Mouse (Mus musculus) cerebellum, postnatal 36 days (tissue): ENCODE measurements around the gene Tbc1d1.

Experiments
- DNase-seq, 2 experiments: peaks; one replicate each; pipeline ENCODE4 v3.0.0; 2021 to 2022; ENCODE audit warnings: mixed read lengths in 2 of 2

Tbc1d1 gene

GRCm38 (mm10) chr5:64207800-64208199 lies 51.7 kb downstream of the Tbc1d1 start:
- no peak for DNase-seq

GRCm38 (mm10) chr5:64210817-64211216 lies 54.7 kb downstream of the Tbc1d1 start:
- no peak for DNase-seq

DNA sequence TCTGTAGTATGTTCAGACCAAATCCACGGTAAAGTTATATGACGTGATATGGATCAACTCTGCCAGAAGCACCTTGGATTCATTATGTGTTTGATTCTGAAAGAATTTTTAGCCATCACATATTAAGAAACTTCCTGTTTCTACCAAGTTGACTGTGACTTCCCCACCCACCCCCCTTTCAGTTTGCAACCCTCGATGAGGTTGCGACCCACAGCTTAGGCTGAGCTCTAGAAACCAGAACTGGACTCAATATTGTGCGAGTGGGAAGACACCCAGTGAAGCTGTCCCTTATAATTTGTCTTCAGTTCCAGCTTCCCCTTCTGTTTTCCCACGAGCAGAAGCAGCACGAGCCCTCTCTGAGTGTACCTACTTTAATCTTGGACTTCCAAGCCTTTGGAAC lies 55.2 kb downstream of the Tbc1d1 start:
- no peak for DNase-seq

GRCm38 (mm10) chr5:64212206-64212605 lies 56.1 kb downstream of the Tbc1d1 start:
- no peak for DNase-seq

DNA sequence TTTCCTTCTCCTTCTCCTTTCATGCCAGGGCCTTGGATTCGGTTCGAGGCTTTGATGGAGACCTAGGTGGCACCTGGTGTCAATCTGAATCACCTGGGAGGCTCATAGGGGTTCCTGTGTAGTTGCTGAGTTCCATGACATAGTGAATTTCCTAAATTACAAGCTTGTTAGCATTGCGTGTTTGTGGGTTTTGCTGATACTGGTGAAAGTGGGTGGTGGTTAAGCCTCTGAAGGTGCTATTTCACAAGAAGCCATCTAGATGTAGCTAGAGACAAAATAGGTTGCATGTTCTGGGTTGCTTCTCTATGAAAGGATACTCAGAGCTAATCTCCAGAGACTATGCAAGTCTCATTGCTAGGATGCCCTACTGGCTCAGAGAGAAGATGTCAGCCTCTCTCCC lies 56.5 kb downstream of the Tbc1d1 start:
- no peak for DNase-seq

GRCm38 (mm10) chr5:64215806-64216205 lies 59.7 kb downstream of the Tbc1d1 start:
- DNase-seq = no peak

DNA sequence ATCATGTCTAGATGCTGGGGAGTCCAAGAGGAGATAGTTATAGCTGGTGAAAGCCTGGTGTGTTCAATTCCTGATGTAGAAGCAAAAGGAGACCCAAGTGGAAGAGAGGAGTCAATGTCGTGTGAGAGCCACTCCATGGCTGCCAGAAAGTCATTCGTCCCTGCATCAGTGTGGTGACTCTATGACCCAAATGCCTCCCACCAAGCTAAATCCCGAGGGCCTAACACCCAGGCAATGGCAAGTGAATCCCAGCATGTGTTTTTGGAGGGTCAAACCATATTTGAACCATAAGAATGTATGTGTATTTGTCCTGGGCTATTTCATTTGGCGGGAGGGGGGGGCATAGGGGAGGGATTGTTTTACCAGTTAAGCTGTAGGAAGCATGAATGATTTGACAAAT lies 60.2 kb downstream of the Tbc1d1 start:
- DNase-seq = no peak

DNA sequence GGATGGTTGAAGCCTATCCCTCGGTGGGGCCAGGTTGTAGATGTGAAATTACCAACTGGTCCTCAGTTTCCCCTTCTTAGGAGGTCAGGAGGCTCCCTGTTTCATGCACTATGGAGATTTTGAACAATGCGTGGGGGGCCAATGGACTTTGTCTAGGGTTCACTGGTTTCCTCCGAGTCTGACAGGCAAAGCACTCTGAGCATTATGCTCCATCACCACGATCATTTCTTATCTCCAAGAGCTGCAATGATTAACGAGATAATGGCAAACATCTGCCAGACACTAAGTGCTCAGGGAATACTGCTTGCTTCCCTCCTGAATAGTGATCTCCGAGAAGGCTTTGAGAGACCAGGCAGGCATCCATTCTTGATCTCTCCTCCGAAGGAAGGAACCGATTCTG lies 61.2 kb downstream of the Tbc1d1 start:
- DNase-seq = no peak

GRCm38 (mm10) chr5:64217816-64218602 lies 61.9 kb downstream of the Tbc1d1 start:
- DNase-seq = no peak

DNA sequence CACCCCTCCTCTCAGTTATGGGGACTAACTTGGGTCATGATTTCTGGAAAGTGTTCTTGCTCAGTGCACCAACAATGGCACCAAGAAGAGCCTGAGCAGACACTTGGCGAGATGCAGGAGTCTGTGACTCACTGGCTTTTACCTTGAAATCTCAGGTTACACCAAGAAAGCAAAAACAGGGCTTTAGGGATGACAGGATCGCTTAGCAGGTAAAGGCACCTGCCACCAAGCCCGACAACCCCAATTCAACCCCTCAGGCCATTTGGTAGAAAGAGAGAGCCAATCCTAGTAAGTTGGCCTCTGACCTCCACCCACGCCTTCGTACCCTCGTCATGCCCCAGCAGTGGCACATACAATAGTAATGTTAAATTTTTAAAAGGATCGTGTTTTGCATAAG lies 62.5 kb downstream of the Tbc1d1 start:
- no peak for DNase-seq

GRCm38 (mm10) chr5:64220776-64221175 lies 64.7 kb downstream of the Tbc1d1 start:
- no peak for DNase-seq

- no peak for DNase-seq
Observed at GRCm38 (mm10) chr5:64224735-64225425, 68.8 kb downstream of the Tbc1d1 start.

DNA sequence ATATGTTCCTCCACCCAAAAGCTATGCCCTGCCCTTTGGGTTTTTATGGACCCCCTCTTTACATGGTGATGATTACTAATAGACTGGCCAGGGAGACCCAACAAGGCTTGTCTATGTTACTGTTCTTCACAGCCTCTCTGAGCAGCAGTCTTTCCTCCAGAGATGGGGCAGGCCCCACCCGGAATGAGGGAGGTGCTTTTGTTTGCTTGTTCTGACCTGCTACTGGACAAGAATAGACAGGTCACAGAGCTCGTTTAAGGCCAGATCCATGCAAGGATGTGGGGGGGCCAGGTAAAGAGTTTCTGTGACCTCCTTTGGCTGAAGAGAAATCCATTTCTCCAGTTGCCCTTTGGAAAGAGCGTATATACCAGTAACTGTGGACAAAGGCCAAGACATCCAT lies 72.1 kb downstream of the Tbc1d1 start:
- no peak for DNase-seq

DNA sequence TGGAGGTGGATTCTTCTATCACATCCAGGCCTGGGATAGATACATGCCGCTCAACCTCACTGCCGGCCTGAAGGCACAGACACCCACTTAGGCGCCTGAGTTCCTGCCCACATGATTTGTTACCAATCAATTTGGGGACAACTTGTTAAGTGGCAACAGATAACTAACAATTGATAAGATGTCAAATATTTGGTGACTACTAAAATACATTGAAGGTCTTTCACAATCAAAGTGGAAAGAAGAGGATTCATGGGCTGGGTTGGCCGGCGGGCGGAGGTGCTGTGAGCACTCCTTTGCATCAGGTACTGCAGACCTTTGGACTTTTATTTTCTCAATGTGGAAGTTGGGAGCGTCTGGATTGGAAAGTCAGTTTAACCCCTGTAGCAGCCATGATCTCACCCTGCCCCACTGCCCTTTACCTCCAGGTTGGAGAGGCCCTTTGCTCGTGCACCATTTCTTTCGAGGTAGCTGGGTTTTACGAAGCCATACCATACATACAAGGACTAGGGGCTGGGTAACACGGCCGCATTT lies 73.3 kb downstream of the Tbc1d1 start:
- DNase-seq = no peak

- peak; percentile 42 to 59 for DNase-seq
Observed at GRCm38 (mm10) chr5:64230061-64230466, 74.0 kb downstream of the Tbc1d1 start.

DNA sequence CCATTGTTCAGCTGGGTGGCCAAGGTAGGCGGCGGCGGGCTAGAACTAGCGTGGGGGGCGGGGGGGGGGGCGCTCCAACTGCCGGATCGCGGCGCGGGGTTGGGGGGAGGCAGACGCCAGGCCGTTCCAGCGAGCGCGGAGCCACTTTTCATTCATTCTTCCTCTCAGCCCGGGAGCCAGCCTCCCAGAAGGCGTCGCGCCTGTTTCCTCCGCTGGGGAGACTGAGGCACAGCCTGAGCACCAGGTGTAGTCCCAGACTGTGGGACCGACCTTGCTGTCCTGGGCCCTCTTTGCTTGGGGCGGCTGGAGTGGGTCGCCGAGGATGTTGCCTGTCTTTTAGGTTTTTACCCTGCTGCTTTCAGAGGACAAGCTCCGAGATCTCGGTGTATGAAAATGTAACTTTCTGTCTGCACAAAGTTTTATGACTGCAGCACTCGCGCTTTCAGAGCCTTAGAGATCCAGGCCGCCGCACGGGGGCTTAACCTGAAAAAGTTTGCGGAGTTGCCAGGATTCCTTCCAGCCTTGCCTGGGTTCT lies 74.5 kb downstream of the Tbc1d1 start:
- DNase-seq = no peak

GRCm38 (mm10) chr5:64232872-64233271 lies 76.8 kb downstream of the Tbc1d1 start:
- DNase-seq = no peak

- DNase-seq = no peak
Observed at GRCm38 (mm10) chr5:64234269-64234985, 78.3 kb downstream of the Tbc1d1 start.

- no peak for DNase-seq
Observed at GRCm38 (mm10) chr5:64235250-64235649, 79.1 kb downstream of the Tbc1d1 start.

DNA sequence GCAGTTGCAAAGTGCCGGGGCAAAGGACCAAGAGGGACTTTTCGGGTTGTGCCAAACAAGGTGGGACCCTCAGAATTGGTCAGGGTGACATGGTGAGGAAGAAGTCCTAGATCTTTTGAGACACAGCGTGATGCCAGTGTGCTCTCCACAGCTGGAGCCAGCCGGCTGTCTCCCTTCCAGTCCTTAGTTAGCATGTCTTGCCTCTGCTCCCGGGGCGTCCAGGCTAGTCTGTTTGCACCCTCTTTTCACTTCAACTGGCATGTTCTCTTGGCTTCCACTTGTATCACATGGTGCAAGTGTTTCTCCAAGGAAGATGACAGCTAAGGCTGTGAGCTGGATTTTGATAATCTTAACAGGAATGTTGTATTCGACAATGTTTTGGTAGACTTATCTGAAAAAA lies 80.5 kb downstream of the Tbc1d1 start:
- no peak for DNase-seq

- no peak for DNase-seq
Observed at GRCm38 (mm10) chr5:64237263-64237662, 81.2 kb downstream of the Tbc1d1 start.

DNA sequence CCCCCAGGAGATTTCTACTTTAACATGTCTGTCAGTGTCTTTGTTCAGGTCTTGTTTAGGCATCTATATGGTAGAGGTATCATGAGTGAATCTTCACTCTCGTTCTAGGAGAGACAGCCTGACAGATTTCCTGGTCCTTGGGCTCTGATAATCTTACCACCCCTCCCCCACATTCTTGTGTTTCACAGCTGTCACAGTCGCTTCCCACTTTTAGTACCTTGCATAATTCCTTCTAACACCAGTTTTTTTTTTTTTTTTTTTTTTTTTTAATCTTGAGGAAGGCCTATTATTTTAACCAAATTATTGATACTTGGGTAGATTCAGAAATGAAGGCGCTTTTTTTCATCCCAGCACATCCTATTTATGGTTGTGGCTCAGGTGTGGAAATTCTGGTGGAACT lies 81.6 kb downstream of the Tbc1d1 start:
- DNase-seq = no peak
